Mouse (Mus musculus) embryonic fibroblast, embryonic 13.5 days (primary cell): ENCODE results near the gene H3f3a. TPM values are rescaled to one million over a fixed set of nuclear protein-coding genes. Genes with fewer than 3 reads are reported as not detected.

Source experiments
- H3K27ac ChIP-seq: 2 replicates; pipeline ENCODE4 v1.5.1; 2012; ENCODE audit warnings: low read length, control low read depth, inconsistent platforms; ENCODE audit not compliant: insufficient read depth
- H3K4me1 ChIP-seq: 2 replicates; pipeline ENCODE4 v1.6.1; 2011; ENCODE audit warnings: low read length; ENCODE audit not compliant: control insufficient read depth, insufficient read depth
- H3K4me3 ChIP-seq: 2 replicates; pipeline ENCODE4 v1.5.1; 2011; ENCODE audit warnings: mild to moderate bottlenecking, control low read depth, low read length; ENCODE audit not compliant: insufficient read depth
- CTCF ChIP-seq: IDR thresholded peaks from 2 replicates; pipeline ENCODE4 v1.5.1; 2011; ENCODE audit warnings: mild to moderate bottlenecking, control low read depth, low read length, moderate library complexity, borderline replicate concordance; ENCODE audit not compliant: insufficient read depth
- POLR2A ChIP-seq: IDR thresholded peaks from 2 replicates; pipeline ENCODE4 v1.6.1; 2011; ENCODE audit warnings: low read depth, mild to moderate bottlenecking, control low read depth, low read length, moderate library complexity
- polyA plus RNA-seq: library from polyadenylated mRNA; stranded (reverse); fragments of >200 nt; gene quantifications from 2 replicates; pipeline ENCODE4 v1.2.4, GENCODE M21; 2011; ENCODE audit warnings: low read depth; ENCODE audit not compliant: missing spikeins, insufficient read length

H3f3a gene
- polyA plus RNA-seq, 1 experiment = 820 TPM

- Histone ChIP-seq H3K4me1 (no peaks in the 10 kb centered on the region), H3K27ac (no peak overlapping the region), H3K4me3 (no peak overlapping the region)
- TF ChIP-seq POLR2A = no peak
- TF ChIP-seq CTCF = no peak
Measured at GRCm38 (mm10) chr1:180775317-180775716, 38.4 kb downstream of the H3f3a start.

DNA sequence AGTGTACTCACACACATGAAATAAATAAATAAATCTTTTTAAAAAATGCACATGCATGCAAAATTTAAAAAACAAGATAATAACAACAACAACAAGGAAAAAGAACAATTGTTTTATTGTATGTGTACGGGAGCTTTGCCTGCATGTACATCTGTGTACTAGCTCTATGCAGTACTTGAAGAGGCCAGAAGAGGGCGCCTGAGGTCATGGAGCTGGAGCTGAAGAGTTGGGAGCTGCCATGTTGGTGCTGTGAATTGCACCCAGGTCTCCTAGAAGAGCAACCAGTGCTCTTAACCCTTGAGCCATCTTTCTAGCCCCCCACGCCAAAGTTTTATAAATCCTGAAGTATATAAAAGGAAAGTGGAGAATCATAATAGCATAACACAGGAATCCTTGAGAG, 39.1 kb downstream of the H3f3a start:
- no peaks in the 10 kb centered on the region for H3K4me1 ChIP-seq
- TF ChIP-seq POLR2A (no peak), CTCF (no peak)
- H3K27ac ChIP-seq = no peak overlapping the region
- no peak overlapping the region for H3K4me3 ChIP-seq

GRCm38 (mm10) chr1:180772291-180772690, 41.5 kb downstream of the H3f3a start:
- TF ChIP-seq POLR2A (no peak), CTCF (no peak)
- Histone ChIP-seq H3K4me3 (no peak overlapping the region), H3K4me1 (no peaks in the 10 kb centered on the region), H3K27ac (no peak overlapping the region)

DNA sequence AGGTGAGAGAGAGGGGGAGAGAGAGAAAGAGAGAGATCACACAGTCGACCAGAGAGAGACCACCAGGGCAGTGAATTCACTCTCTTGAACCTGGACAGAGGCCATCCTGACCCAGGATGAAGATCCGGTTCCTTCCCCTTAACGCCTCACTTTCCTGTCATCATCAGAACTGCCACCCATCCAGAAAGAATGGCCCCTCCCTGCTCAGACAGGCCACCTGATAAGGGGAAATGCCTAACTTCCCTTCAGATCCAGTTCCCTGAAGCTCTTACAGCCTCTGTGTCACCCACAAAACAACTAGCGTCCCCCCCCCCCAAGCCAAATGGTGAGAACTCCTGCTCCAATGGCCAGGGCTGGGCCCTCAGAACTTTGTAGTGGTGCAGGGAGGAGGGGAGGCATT, 42.0 kb downstream of the H3f3a start:
- no peaks in the 10 kb centered on the region for H3K4me1 ChIP-seq
- no peak overlapping the region for H3K4me3 ChIP-seq
- no peak for TF ChIP-seq CTCF
- TF ChIP-seq POLR2A = no peak
- no peak overlapping the region for H3K27ac ChIP-seq

- Histone ChIP-seq H3K4me3 (no peak overlapping the region), H3K4me1 (no peaks in the 10 kb centered on the region), H3K27ac (no peak overlapping the region)
- no peak for TF ChIP-seq CTCF
- TF ChIP-seq POLR2A = no peak
Measured at GRCm38 (mm10) chr1:180771306-180771705, 42.4 kb downstream of the H3f3a start.

DNA sequence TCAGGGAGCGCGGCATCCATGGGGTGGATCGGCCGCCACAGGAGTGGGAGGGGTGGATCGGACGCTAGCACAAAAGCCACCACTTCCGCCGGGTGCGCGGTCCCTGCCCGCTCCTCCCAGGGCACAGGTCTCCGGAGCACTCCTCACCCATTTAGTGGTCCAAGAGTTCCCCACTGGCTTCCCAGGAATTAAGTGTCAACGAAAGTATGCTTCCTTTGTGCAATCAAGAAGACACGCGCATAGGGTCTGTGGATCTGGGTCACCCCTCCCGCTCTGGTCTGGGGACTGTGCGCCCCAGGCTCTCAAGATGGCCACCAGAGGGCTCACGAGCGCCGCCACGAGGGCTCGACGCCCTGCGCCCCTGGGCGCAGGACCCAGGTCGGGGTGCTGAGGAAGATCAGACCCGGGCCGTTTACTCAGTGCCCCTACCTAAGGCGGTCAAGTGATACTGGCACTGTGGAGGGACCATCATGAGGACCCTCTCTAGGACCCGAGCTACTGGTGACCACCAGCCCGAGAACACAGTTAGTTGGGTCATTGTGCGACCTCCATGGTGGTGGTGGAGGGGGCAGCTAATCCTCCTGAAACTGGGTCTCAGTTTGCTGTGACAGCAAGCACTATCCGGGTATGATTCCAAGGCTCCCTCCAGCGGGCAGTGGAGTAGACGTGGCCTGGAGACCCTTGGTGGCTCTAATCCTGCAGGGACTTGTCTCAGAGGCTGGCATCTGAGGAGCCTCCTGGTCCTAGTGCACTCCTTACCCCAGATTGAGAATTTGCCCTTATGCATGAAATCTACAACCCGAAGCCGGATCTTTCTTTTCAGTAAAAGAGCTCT, 45.2 kb downstream of the H3f3a start:
- Histone ChIP-seq H3K27ac (no peak overlapping the region), H3K4me1 (no peaks in the 10 kb centered on the region), H3K4me3 (peak overlapping the region; percentile 36)
- TF ChIP-seq CTCF (peak; percentile 49), POLR2A (no peak; the same call in none of the 2 replicates)

DNA sequence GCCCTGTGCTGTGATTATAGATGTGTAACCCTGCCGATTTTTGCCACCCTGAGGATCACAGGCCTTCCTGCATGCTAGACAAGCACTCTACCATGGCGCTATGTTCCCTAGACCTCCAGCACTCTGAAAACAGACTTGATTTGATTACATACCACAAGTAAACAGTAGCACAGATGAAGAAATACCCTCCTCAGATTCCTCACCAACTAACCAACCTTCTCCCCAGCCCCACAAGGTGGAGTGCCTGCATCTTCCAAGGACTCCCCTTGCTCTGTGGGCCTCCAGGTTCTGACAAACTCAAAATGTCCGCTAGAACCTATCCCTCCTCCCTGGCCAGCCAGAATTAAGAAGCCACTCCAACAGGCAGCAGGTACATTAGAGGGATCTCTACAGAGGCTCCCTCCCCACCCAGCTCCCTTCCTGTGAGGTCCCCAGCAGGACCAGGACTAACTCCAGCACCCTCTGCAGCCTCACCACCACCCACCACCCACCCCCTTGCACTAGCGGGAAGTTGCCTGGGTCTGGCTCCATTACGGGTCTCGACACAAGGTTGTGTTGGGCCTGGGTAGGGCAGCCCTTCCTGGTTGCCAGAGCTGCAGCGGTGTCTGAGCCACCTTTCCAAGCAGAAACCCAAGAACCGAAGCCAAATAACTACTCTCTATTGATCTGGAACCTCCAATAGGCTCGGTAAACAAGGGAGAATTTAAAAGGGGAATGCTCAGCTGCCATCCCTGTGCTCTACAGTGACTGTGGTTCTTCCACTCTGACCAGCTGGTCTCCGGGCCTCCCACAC, 46.0 kb downstream of the H3f3a start:
- Histone ChIP-seq H3K27ac (no peak overlapping the region), H3K4me3 (peak overlapping the region; percentile 36), H3K4me1 (no peaks in the 10 kb centered on the region)
- TF ChIP-seq POLR2A (no peak), CTCF (no peak)

DNA sequence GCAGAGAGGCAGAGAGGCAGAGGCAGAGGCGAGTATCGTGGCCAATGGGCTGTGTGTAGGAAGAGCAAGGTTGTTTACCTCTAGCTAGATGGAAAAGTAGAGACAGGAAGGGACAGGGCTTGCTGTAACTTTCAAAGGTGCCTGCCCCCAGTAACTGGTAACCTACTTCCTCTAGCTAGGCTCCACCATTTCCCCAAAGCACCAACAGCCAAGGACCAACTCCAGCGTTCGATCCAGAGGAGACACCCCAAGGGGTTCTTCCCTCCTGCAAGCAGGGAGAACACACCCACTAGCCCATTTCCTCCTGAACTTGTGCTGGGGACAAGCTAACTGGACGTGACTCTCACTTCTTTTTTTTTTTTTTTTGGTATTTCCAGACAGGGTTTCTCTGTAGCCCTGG, 47.2 kb downstream of the H3f3a start:
- Histone ChIP-seq H3K27ac (no peak overlapping the region), H3K4me3 (no peak overlapping the region), H3K4me1 (no peaks in the 10 kb centered on the region)
- TF ChIP-seq POLR2A = no peak
- TF ChIP-seq CTCF = no peak

DNA sequence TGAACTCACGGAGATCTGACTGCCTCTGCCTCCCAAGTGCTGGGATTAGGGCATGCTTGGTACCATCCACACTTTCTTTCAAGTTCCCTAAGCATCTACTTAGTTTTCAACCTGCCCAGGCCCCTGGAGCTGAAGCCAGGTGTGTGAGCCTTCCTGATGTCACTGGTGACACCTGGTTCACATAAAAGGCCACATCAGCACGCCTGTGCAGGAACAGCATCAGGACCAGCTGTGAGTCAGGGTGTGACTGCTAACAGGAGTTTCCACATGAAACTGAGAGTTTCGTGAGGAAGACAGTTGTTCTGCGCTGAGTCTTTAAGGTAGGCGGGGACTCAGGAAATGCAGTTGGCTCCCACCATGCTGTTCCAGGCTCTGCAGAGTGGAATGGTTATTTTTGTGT, 48.4 kb downstream of the H3f3a start:
- no peaks in the 10 kb centered on the region for H3K4me1 ChIP-seq
- no peak overlapping the region for H3K4me3 ChIP-seq
- TF ChIP-seq CTCF (no peak), POLR2A (no peak)
- no peak overlapping the region for H3K27ac ChIP-seq

- Histone ChIP-seq H3K4me1 (no peaks in the 10 kb centered on the region), H3K27ac (no peak overlapping the region), H3K4me3 (peak overlapping the region; percentile 9; the same call in 1 of the 2 replicates)
- TF ChIP-seq POLR2A (no peak), CTCF (peak; percentile 58; the same call in 1 of the 2 replicates)
Measured at GRCm38 (mm10) chr1:180763828-180764227, 49.9 kb downstream of the H3f3a start.
